Mouse (Mus musculus) hindbrain, postnatal 0 days (tissue): ENCODE measurements around the gene Vsig8. TPM values are rescaled to one million over a fixed set of nuclear protein-coding genes. Genes with fewer than 3 reads are reported as not detected.

Experiments used
- ATAC-seq: fragments of 200-750 bp; cut with Nextera tagmentation; 2 replicates; pipeline ENCODE4 v1.8.0; 2017; ENCODE audit warnings: mild to moderate bottlenecking, moderate TSS enrichment, moderate library complexity
- DNase-seq: peaks from one replicate; pipeline ENCODE4 v3.0.0-alpha.2; 2015; ENCODE audit warnings: low spot score
- H3K27ac ChIP-seq: fragments of 300-500 bp; sonication (generic); 2 replicates; pipeline ENCODE4 v1.5.1; 2014; ENCODE audit warnings: mild to moderate bottlenecking
- H3K27me3 ChIP-seq: fragments of 300-500 bp; sonication (generic); 2 replicates; pipeline ENCODE4 v1.6.1; 2014; ENCODE audit warnings: low read length, mixed read lengths; ENCODE audit not compliant: insufficient read depth
- H3K36me3 ChIP-seq: fragments of 300-500 bp; sonication (generic); 2 replicates; pipeline ENCODE4 v1.6.1; 2014; ENCODE audit warnings: low read length, mixed read lengths; ENCODE audit not compliant: insufficient read depth
- H3K4me1 ChIP-seq: fragments of 300-500 bp; sonication (generic); 2 replicates; pipeline ENCODE4 v1.6.1; 2014; ENCODE audit warnings: antibody characterized with exemption, low read length, mixed read lengths; ENCODE audit not compliant: insufficient read depth
- H3K4me2 ChIP-seq: fragments of 300-500 bp; sonication (generic); 2 replicates; pipeline ENCODE4 v1.6.1; 2014; ENCODE audit warnings: low read depth, mild to moderate bottlenecking, low read length, moderate library complexity, mixed read lengths
- H3K4me3 ChIP-seq: fragments of 300-500 bp; sonication (generic); 2 replicates; pipeline ENCODE4 v1.5.1; 2014; ENCODE audit warnings: low read length
- H3K9ac ChIP-seq: fragments of 300-500 bp; sonication (generic); replicated peaks from 2 replicates; pipeline ENCODE4 v1.6.1; 2014; ENCODE audit warnings: mild to moderate bottlenecking, low read length, moderate library complexity, mixed read lengths
- H3K9me3 ChIP-seq: fragments of 300-500 bp; sonication (generic); 2 replicates; pipeline ENCODE4 v1.6.1; 2016; ENCODE audit warnings: low read length, mixed read lengths
- CTCF ChIP-seq: IDR thresholded peaks from 2 replicates; pipeline ENCODE4 v1.5.1; 2016; ENCODE audit warnings: antibody characterized with exemption, control low read depth, low read depth
- WGBS: fragments of 180-500 bp; shearing (Covaris S2); extraction: QIAGEN DNeasy Blood & Tissue Kit; methylation state at CpG from one replicate; pipeline ENCODE4 v1.1.7; 2014; 5-methylcytosine and 5-hydroxymethylcytosine counted together
- polyA plus RNA-seq: library from polyadenylated mRNA; unstranded; fragments of >200 nt; fragmentation: Nextera tagmentation; extraction: Ambion mirVana; gene quantifications from 2 replicates; pipeline ENCODE4 v1.2.1, GENCODE M21; 2015
- total RNA-seq: library from RNA; depleted of rRNA; stranded (reverse); fragments of >200 nt; gene quantifications from 2 replicates; pipeline ENCODE4 v1.2.3, GENCODE M21; 2014

The Vsig8 gene
- total and polyA plus RNA-seq, 2 experiments from 2014 or later: 1.9 to 2.9 TPM

DNA sequence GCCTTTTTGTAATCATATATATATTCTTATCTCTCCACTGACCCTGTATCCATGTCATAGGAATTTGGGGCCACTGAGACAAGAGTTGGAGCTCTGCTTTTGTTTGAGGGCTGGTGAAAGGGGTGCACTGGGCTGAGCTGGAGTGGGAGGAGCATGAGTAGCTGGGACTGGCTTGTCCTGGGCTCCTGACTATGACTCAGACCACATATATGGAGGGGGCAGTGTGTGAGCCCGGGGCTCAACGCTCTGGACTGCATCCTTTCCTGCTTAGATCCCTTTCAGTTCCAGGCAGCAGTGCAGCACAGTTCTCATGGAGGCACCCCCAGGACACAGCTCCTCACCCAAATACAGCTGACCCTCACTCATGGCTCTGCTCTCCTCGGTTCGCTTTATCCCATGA lies 9.7 kb upstream of the Vsig8 start:
- Histone ChIP-seq H3K9me3 (no peaks in the 10 kb centered on the region), H3K9ac (no peak overlapping the region), H3K27me3 (no peaks in the 10 kb centered on the region), H3K4me3 (no peak overlapping the region), H3K4me1 (peaks cover 9% of the 10 kb centered on the region; the same call in 1 of the 2 replicates), H3K36me3 (no peaks in the 10 kb centered on the region), H3K27ac (no peak overlapping the region), H3K4me2 (no peak overlapping the region)
- DNase-seq (no peak), ATAC-seq (no peak)
- TF ChIP-seq CTCF: no peak
- WGBS: 97% methylated on average over 4 of the region's 4 CpGs

DNA sequence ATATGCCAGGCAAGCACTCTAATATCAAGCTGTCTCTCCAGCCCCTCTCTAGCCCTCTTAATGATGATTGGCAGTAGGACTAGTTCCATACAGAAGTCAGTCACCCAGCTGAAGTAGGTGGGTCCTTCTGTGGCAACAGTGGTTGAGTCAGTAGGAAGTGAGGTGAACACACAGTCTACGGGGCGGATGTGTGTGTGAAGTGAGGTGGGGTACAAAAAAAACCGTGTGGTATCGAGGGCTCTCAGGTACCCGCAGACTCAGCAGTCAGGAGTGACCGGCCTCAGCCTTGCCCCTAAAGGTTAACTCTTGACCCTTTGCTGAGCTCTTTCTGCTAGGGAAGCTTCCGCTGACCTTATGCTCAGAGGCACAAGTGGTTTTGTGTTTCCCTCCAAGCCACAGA lies 7.2 kb upstream of the Vsig8 start:
- Histone ChIP-seq H3K27me3 (no peaks in the 10 kb centered on the region), H3K9me3 (no peaks in the 10 kb centered on the region), H3K36me3 (no peaks in the 10 kb centered on the region), H3K9ac (no peak overlapping the region), H3K4me1 (peaks cover 9% of the 10 kb centered on the region; the same call in 1 of the 2 replicates), H3K27ac (no peak overlapping the region), H3K4me3 (no peak overlapping the region), H3K4me2 (no peak overlapping the region)
- no peak for ATAC-seq
- DNase-seq: no peak
- WGBS: 73% methylated on average over 7 of the region's 7 CpGs
- TF ChIP-seq CTCF: no peak

DNA sequence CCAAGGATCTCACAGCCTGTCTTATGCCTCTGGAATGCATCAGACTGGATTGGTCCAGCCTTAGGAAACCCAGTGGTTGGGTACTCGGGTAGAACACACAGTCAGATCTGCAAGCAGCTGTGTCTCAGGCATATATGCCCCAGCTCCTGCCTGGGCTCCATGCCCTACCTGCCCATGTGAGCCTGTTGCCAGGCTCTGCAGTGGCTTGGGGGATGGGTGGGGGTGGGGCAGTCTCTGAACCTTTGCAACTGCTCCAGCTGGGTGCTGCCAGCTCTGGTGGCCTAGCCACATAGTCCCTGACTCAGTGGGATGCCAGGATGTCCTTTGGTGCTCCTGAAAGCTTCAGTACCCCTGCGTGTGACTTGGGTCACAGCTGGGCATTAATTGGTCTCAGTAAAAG lies 6.4 kb upstream of the Vsig8 start:
- Histone ChIP-seq H3K9ac (no peak overlapping the region), H3K27me3 (no peaks in the 10 kb centered on the region), H3K4me2 (peak overlapping the region; percentile 66; the same call in 1 of the 2 replicates), H3K4me3 (no peak overlapping the region), H3K4me1 (peaks cover 9% of the 10 kb centered on the region; the same call in 1 of the 2 replicates), H3K9me3 (no peaks in the 10 kb centered on the region), H3K36me3 (no peaks in the 10 kb centered on the region), H3K27ac (no peak overlapping the region)
- TF ChIP-seq CTCF: no peak
- no peak for ATAC-seq
- 21% methylated on average over 2 of the region's 2 CpGs for WGBS
- no peak for DNase-seq

DNA sequence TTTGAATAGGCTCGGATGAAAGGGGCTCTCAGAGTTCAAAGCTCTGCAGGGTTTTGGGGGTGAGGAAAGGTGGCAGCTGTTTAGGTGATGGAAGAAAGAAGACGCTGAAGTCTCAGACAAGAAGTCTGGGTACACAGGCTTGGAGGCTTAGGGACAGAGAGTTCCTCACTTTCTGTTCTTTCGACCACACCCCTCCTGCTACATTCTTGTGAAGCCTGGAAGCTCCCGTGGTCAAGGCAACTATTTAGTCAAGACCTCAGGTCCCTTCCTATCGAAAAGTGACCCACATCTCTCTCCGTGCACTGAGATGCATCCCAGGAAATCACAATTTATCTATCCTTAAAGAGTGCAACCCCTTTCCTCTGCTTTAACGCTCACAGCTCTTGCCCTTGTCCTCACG lies 6.0 kb upstream of the Vsig8 start:
- Histone ChIP-seq H3K4me1 (peaks cover 9% of the 10 kb centered on the region; the same call in 1 of the 2 replicates), H3K4me3 (peak overlapping the region; percentile 36), H3K4me2 (peak overlapping the region; percentile 66), H3K9me3 (no peaks in the 10 kb centered on the region), H3K27ac (no peak overlapping the region), H3K27me3 (no peaks in the 10 kb centered on the region), H3K36me3 (no peaks in the 10 kb centered on the region), H3K9ac (peak overlapping the region; percentile 44; the same call in 1 of the 2 replicates)
- ATAC-seq (no peak), DNase-seq (no peak)
- no peak for TF ChIP-seq CTCF
- WGBS: 9% methylated on average over 8 of the region's 8 CpGs

DNA sequence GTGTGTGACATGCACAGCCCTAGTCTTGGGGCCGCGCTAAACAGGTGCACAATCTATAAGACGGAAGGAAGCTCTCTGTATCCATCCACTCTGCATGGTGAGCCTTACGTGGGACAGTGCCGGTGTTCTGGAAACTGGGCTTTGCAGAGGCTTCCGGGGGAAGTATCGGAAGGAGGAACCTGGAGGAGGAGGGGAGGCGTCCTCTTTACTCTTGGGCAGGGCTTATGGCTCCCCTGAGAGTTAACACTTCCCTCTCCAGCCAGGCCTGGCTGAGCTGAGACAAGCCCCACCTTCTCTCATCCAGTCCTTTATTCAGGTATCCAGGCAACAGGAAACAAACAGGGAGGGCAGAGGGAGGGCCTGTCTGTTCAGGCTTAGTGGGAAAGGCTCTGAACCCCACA lies 5.2 kb upstream of the Vsig8 start:
- H3K4me1 ChIP-seq: peaks cover 9% of the 10 kb centered on the region; the same call in 1 of the 2 replicates
- peak overlapping the region; percentile 56; the same call in 1 of the 2 replicates for H3K27ac ChIP-seq
- ATAC-seq (peak; percentile 90), DNase-seq (peak; percentile 75)
- H3K4me3 ChIP-seq: peak overlapping the region; percentile 36
- no peak for TF ChIP-seq CTCF
- WGBS: 0% methylated on average over 8 of the region's 8 CpGs
- no peaks in the 10 kb centered on the region for H3K9me3 ChIP-seq
- H3K9ac ChIP-seq: peak overlapping the region; percentile 44; the same call in 1 of the 2 replicates
- H3K36me3 ChIP-seq: no peaks in the 10 kb centered on the region
- H3K4me2 ChIP-seq: peak overlapping the region; percentile 66
- no peaks in the 10 kb centered on the region for H3K27me3 ChIP-seq

DNA sequence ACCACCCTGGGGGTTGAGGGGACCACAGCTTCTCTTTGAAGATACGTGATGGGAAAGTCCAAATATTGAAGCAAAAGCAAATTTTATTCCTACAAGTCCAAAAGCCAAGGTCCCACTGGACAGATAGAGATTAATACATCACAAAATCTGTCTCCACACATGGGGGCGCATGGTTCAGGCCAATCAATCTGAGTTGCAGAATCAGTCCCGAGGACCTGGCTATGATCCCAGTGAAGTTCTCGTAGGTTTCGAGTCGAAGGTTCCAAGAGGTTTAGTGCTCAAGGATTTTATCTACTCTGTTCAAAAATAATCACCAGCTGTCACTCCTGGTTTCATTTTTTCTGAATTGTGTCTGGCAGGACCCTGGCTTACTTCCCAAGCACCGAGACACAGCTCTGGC lies 4.7 kb upstream of the Vsig8 start:
- no peak for DNase-seq
- WGBS: 32% methylated on average over 7 of the region's 7 CpGs

DNA sequence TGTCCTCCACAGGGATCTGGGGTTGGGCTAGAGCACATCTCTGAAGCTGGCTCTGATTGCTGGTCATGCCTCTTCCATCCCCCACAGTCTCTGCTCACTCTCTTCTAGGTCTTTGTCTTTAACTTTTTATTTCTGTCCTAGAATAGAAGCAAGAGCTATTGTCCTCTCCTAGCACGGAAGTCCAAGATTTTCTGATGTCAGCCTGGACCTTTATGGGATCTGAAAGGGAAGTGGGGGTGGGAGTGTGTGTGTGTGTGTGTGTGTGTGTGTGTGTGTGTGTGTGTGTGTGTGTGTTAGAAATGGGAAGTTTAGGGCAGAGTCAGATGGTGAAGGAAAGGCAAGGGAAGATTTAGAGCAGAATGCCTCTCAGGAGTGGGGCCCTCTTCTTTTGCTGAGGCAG lies 3.1 kb upstream of the Vsig8 start:
- Histone ChIP-seq H3K4me1 (peaks cover 9% of the 10 kb centered on the region; the same call in 1 of the 2 replicates), H3K4me3 (no peak overlapping the region), H3K27ac (no peak overlapping the region), H3K9me3 (no peaks in the 10 kb centered on the region), H3K9ac (no peak overlapping the region), H3K36me3 (no peaks in the 10 kb centered on the region), H3K27me3 (no peaks in the 10 kb centered on the region), H3K4me2 (no peak overlapping the region)
- ATAC-seq (no peak), DNase-seq (no peak)
- WGBS: 43% methylated on average over 1 of the region's 1 CpGs
- TF ChIP-seq CTCF: no peak

More for the DNA sequence above, 4.7 kb upstream of the Vsig8 start:
- ATAC-seq: no peak
- H3K4me3 ChIP-seq: peak overlapping the region; percentile 36; the same call in 1 of the 2 replicates
- TF ChIP-seq CTCF: no peak
- H3K27me3 ChIP-seq: no peaks in the 10 kb centered on the region
- no peaks in the 10 kb centered on the region for H3K9me3 ChIP-seq
- H3K9ac ChIP-seq: 0 out of 2 replicates have a peak overlapping the region, but pooled peaks have one; percentile 44
- no peaks in the 10 kb centered on the region for H3K36me3 ChIP-seq
- H3K4me2 ChIP-seq: peak overlapping the region; percentile 66
- H3K4me1 ChIP-seq: peaks cover 9% of the 10 kb centered on the region; the same call in 1 of the 2 replicates
- no peak overlapping the region for H3K27ac ChIP-seq
